Mouse (Mus musculus) midbrain, embryonic 11.5 days (tissue): Measurements from ENCODE around the gene Ankrd44. TPM values are rescaled to one million over a fixed set of nuclear protein-coding genes. Genes with fewer than 3 reads are reported as not detected.

Experiments
- ATAC-seq: fragments of 200-750 bp; cut with Nextera tagmentation; 2 replicates; pipeline ENCODE4 v1.8.0; 2017; ENCODE audit warnings: moderate TSS enrichment, moderate library complexity; ENCODE audit not compliant: low FRiP score
- DNase-seq: peaks from one replicate; pipeline ENCODE4 v3.0.0; 2015; ENCODE audit warnings: low spot score; ENCODE audit errors: missing footprints
- H3K27ac ChIP-seq: fragments of 300-500 bp; sonication (generic); 2 replicates; pipeline ENCODE4 v1.5.1; 2014; ENCODE audit warnings: low read depth, low read length
- H3K27me3 ChIP-seq: fragments of 300-500 bp; sonication (generic); 2 replicates; pipeline ENCODE4 v1.6.1; 2014; ENCODE audit warnings: mild to moderate bottlenecking, low read length, moderate library complexity, mixed read lengths; ENCODE audit not compliant: control insufficient read depth, insufficient read depth
- H3K36me3 ChIP-seq: fragments of 300-500 bp; sonication (generic); 2 replicates; pipeline ENCODE4 v1.6.1; 2014; ENCODE audit warnings: mild to moderate bottlenecking, low read length, moderate library complexity, mixed read lengths; ENCODE audit not compliant: control insufficient read depth, insufficient read depth
- H3K4me1 ChIP-seq: fragments of 300-500 bp; sonication (generic); 2 replicates; pipeline ENCODE4 v1.6.1; 2014; ENCODE audit warnings: low read length; ENCODE audit not compliant: control insufficient read depth, insufficient read depth
- H3K4me2 ChIP-seq: fragments of 300-500 bp; sonication (generic); 2 replicates; pipeline ENCODE4 v1.6.1; 2014; ENCODE audit warnings: mild to moderate bottlenecking, moderate library complexity
- H3K4me3 ChIP-seq: fragments of 300-500 bp; sonication (generic); 2 replicates; pipeline ENCODE4 v1.5.1; 2014; ENCODE audit warnings: low read depth, low read length
- H3K9ac ChIP-seq: fragments of 300-500 bp; sonication (generic); 2 replicates; pipeline ENCODE4 v1.6.1; 2014; ENCODE audit warnings: low read length
- H3K9me3 ChIP-seq: fragments of 300-500 bp; sonication (generic); 2 replicates; pipeline ENCODE4 v1.6.1; 2016; ENCODE audit warnings: low read length; ENCODE audit not compliant: control insufficient read depth
- WGBS: fragments of 180-500 bp; shearing (Covaris S2); extraction: QIAGEN DNeasy Blood & Tissue Kit; methylation state at CpG from one replicate; pipeline ENCODE4 v1.1.7; 2014; 5-methylcytosine and 5-hydroxymethylcytosine counted together
- microRNA-seq: library from miRNA; unstranded; fragments of <30 nt; microRNA quantifications from one replicate; pipeline ENCODE4, GENCODE M21; 2017
- polyA plus RNA-seq: library from polyadenylated mRNA; unstranded; fragments of >200 nt; fragmentation: Nextera tagmentation; extraction: Ambion mirVana; gene quantifications from 2 replicates; pipeline ENCODE4 v1.2.1, GENCODE M21; 2014

Gene Ankrd44
- polyA plus RNA-seq, 1 experiment from 2014 or later, result 10.1 TPM

GRCm38 (mm10) chr1:54612344-54612743, 313.8 kb downstream of the Ankrd44 start:
- H3K4me3 ChIP-seq, result no peak overlapping the region
- no peak overlapping the region for H3K27ac ChIP-seq
- H3K27me3 ChIP-seq, result no peaks in the 10 kb centered on the region
- no peaks in the 10 kb centered on the region for H3K9me3 ChIP-seq
- H3K4me2 ChIP-seq, result no peak overlapping the region
- H3K36me3 ChIP-seq, result no peaks in the 10 kb centered on the region
- H3K9ac ChIP-seq, result no peak overlapping the region
- ATAC-seq, result no peak
- no peaks in the 10 kb centered on the region for H3K4me1 ChIP-seq
- WGBS, result 81% methylated on average over 6 of the region's 6 CpGs
- DNase-seq, result no peak

GRCm38 (mm10) chr1:54611891-54612290, 314.3 kb downstream of the Ankrd44 start:
- DNase-seq (no peak), ATAC-seq (no peak)
- Histone ChIP-seq H3K36me3 (no peaks in the 10 kb centered on the region), H3K9ac (no peak overlapping the region), H3K4me3 (no peak overlapping the region), H3K27ac (no peak overlapping the region), H3K4me2 (no peak overlapping the region), H3K9me3 (no peaks in the 10 kb centered on the region), H3K4me1 (no peaks in the 10 kb centered on the region), H3K27me3 (no peaks in the 10 kb centered on the region)
- WGBS, result 80% methylated on average over 7 of the region's 7 CpGs

- WGBS, result 61% methylated on average over 1 of the region's 1 CpGs
- Histone ChIP-seq H3K9ac (no peak overlapping the region), H3K27ac (no peak overlapping the region), H3K4me2 (no peak overlapping the region), H3K4me1 (no peaks in the 10 kb centered on the region), H3K9me3 (no peaks in the 10 kb centered on the region), H3K4me3 (no peak overlapping the region), H3K27me3 (no peaks in the 10 kb centered on the region), H3K36me3 (no peaks in the 10 kb centered on the region)
- ATAC-seq, result no peak
- DNase-seq, result no peak
These were observed 319.3 kb downstream of the Ankrd44 start for GRCm38 (mm10) chr1:54606936-54607335.

GRCm38 (mm10) chr1:54601692-54602091, 324.5 kb downstream of the Ankrd44 start:
- H3K4me3 ChIP-seq, result no peak overlapping the region
- H3K4me2 ChIP-seq, result no peak overlapping the region
- no peak for DNase-seq
- H3K9ac ChIP-seq, result no peak overlapping the region
- WGBS, result 96% methylated on average over 9 of the region's 9 CpGs
- H3K27ac ChIP-seq, result no peak overlapping the region
- no peak for ATAC-seq
- H3K4me1 ChIP-seq, result no peaks in the 10 kb centered on the region
- H3K9me3 ChIP-seq, result no peaks in the 10 kb centered on the region; the same call in 1 of the 2 replicates
- no peaks in the 10 kb centered on the region for H3K36me3 ChIP-seq
- H3K27me3 ChIP-seq, result no peaks in the 10 kb centered on the region

GRCm38 (mm10) chr1:54600275-54600674, 325.9 kb downstream of the Ankrd44 start:
- 90% methylated on average over 1 of the region's 1 CpGs for WGBS
- H3K9ac ChIP-seq, result no peak overlapping the region
- DNase-seq (no peak), ATAC-seq (no peak)
- no peak overlapping the region for H3K4me3 ChIP-seq
- no peaks in the 10 kb centered on the region; the same call in 1 of the 2 replicates for H3K9me3 ChIP-seq
- no peaks in the 10 kb centered on the region for H3K36me3 ChIP-seq
- no peak overlapping the region for H3K4me2 ChIP-seq
- no peaks in the 10 kb centered on the region for H3K27me3 ChIP-seq
- no peak overlapping the region for H3K27ac ChIP-seq
- no peaks in the 10 kb centered on the region for H3K4me1 ChIP-seq

GRCm38 (mm10) chr1:54597594-54598217, 328.5 kb downstream of the Ankrd44 start:
- Histone ChIP-seq H3K9me3 (no peaks in the 10 kb centered on the region; the same call in 1 of the 2 replicates), H3K36me3 (no peaks in the 10 kb centered on the region), H3K27me3 (no peaks in the 10 kb centered on the region), H3K4me3 (no peak overlapping the region), H3K9ac (no peak overlapping the region), H3K4me2 (no peak overlapping the region), H3K4me1 (no peaks in the 10 kb centered on the region), H3K27ac (no peak overlapping the region)
- no peak for ATAC-seq
- 86% methylated on average over 4 of the region's 4 CpGs for WGBS
- no peak for DNase-seq

- WGBS, result 68% methylated on average over 2 of the region's 2 CpGs
- H3K9me3 ChIP-seq, result no peaks in the 10 kb centered on the region; the same call in 1 of the 2 replicates
- H3K27ac ChIP-seq, result no peak overlapping the region
- H3K9ac ChIP-seq, result no peak overlapping the region
- no peaks in the 10 kb centered on the region for H3K27me3 ChIP-seq
- no peak for ATAC-seq
- H3K4me1 ChIP-seq, result no peaks in the 10 kb centered on the region
- H3K4me2 ChIP-seq, result no peak overlapping the region
- H3K4me3 ChIP-seq, result no peak overlapping the region
- DNase-seq, result no peak
- no peaks in the 10 kb centered on the region for H3K36me3 ChIP-seq
These were observed 330.0 kb downstream of the Ankrd44 start for GRCm38 (mm10) chr1:54596151-54596550.

Small RNA genes lying within 50 kb of the gene (microRNA-seq; reads per million reads assigned to microRNA genes)
- not detected for gene Gm24053

Other genes starting within 250 kb of the Ankrd44 start
- 365 and 366 TPM in 2 replicates for gene Sf3b1, start 101.1 kb upstream of the Ankrd44 start, polyA plus RNA-seq
- gene Coq10b, start 126.4 kb upstream of the Ankrd44 start, polyA plus RNA-seq, result 33.8 and 38.3 TPM in 2 replicates
- 517 and 525 TPM in 2 replicates for gene Hspe1, start 161.7 kb upstream of the Ankrd44 start, polyA plus RNA-seq
- gene Hspd1, start 161.9 kb upstream of the Ankrd44 start, polyA plus RNA-seq, result 409 and 425 TPM in 2 replicates
- gene Mob4, start 204.8 kb upstream of the Ankrd44 start, polyA plus RNA-seq, result 148 and 177 TPM in 2 replicates